Mouse (Mus musculus): Measurements from ENCODE around the gene Otx2.
"Not testable (repeated sequence)": the region's sequence is repeated elsewhere in the genome, so short reads cannot be mapped to it uniquely, and the experiment has no call there.

Otx2 gene

DNA sequence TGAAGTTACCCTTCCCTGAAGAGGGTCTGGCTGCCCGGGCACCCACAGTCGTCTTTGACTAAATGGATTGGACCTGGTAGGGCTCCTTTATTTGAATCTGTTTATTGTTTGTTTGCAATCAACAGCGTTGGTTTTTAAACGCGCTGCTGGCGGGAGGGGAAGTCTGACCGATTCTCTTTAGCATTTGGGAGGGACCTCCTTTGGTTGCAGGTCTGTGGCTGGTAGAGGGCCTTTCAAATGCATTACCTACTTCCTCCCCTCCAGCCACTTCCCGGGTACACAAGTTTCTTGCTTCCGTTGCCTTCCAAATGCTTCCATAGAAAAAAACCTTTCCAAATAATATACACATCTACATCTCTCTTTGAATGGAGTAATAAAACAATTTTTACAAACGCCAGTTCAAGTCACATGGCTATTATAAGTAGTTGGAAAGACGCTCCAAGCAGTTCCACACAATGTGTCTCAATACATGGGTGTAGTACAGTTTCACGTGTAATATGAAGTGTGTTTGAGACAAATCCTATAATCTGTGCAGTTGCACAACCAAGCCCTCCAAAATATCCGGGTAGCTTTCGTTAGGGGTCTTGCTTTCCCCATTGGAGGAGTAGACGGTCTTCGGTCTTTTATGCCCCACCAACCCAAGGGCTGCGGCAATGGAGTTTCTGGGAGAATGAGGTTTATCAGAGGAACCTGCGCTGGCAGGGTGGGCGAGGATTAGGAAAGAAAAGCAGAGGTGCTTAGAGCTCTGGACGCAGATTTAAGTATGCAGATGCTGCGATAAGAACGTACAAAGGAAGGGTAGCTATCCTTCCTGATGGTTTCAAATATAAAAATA is 19.7 kb downstream of the Otx2 start:
- DNase-seq, result no peak

- DNase-seq, result no peak
Observed at GRCm38 (mm10) chr14:48653081-48653480, 20.5 kb downstream of the Otx2 start.

DNA sequence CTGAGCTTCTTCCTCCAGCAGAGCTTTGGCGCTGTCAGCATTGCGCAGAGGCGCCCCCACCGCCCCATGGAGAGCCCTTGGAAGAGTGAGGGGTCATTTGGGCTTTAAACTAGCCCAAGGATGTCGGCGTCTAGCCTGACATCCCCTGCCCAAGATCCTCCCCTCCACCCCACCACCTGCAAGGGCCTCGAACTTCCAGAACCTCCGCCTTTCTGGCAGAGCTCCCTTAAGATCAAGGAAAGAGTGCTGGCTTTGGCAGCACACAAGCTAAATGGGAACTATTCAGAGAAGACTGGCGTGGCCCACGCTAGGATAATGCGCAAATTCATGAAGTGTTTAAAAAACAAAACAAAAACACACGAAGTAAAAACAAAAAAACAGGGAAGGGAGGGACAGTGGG is 21.4 kb downstream of the Otx2 start:
- DNase-seq, result no peak

DNA sequence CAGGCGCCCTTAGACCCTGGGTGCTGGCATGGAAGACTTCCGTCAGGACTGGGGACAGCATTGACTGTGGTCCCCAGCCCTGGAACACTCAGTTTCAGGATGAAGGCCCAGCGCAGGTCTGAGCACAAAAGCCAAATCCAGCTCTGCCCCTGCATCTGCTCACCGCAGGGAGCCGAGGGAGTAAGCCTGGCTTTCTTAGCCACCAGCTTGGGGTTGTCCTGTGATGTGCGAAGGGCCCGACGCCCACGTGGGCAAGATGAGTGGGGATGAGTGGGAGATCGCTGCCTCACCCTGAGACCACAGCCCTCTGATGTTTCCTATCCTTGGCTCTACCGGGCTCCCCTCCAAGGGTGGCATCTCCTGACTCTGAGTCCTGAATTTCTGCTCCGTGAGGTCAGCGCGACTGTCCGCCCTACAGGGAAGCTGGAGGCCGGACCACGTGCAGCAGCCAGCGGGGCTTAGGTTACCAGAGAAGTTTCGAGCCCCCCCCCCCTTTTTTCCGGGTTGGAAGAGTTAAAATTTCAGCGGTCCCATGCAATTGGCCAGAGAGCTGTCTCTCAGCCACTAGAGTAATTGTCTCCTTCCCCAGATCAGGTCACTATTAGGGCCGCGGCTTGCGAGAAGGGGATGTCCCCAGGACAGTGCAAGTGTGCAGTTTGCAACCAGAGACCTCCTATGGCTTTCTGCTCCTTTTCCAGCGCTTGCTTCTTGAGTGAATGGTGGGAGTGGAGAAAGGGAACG is 22.0 kb downstream of the Otx2 start:
- DNase-seq, result no peak

GRCm38 (mm10) chr14:48641462-48642395 is 31.9 kb downstream of the Otx2 start:
- no peak for DNase-seq

DNA sequence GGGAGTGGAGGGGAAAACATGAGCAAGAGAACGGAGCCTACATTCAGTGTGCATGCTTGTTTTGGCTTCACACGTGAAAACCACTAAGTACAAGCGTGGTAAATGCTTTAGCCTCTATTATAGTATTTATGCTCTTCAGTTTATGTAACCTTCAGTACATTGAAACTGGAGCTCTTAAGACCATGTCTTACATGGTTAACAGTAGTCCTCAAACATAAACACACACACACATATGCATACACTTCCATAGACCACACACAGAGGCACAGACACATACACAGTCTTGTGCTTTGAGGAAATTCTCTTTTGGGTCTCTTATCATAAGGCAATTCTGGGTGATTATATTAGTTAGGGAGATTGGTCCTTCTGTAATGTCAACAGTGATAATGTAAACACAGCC is 40.5 kb downstream of the Otx2 start:
- DNase-seq, result no peak

DNA sequence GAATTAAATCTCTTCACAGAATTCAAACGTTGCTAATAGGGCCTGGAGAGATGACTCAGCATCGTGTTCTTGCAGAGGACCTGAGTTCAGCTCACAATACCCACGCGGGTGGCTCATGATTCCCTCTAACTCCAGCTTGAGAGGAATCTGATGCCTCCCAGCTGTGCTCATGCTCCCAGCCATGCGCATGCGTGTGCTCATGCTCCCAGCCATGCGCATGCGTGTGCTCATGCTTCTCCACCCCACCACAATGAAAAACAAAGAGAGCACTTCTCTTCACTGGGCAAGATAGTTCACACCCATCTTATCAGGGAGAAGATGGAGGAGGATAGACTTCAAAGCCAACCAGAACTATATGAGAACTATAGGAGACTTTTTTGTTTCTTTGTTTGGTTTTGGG is 41.3 kb downstream of the Otx2 start:
- DNase-seq, result no peak

DNA sequence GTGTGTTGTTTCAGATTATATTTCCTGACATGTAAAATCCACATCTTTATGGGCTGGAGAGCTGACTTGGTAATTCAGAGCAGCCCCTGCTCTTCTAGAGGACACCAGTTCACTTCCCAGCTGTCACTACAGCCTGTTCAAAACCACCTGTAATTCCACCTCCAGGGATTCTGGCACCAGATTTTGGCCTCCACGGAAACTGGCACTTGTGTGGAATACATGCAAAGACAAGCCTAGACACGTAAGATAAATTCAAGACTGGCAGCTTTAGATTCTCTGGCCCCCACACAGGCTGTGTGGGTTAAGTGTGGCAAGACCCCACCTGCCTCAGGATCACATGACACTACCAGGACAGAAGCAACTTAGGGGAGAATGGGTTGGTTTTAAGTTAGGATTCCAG is 42.1 kb downstream of the Otx2 start:
- DNase-seq, result no peak

- no peak for DNase-seq
Observed at GRCm38 (mm10) chr14:48629404-48629803, 44.2 kb downstream of the Otx2 start.

DNA sequence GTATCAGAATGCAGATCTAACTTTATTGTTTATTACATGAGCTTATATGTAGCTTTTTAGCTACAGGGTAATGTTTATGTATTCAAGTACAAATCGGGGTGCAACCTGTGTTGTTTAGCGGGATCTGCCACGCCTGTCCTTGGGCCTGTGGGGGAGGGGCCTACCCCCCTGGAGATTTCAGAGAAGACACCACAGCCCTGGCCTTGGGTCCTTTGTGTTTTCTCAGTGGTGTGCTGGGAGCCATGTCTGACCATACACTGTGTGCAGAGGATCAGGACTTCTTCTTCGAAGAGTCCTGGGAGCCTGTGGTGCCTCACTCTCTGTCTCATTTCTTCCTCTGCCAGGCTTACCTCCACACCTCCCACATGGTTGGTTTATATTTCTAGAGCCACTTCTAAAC is 47.3 kb downstream of the Otx2 start:
- no peak for DNase-seq

DNA sequence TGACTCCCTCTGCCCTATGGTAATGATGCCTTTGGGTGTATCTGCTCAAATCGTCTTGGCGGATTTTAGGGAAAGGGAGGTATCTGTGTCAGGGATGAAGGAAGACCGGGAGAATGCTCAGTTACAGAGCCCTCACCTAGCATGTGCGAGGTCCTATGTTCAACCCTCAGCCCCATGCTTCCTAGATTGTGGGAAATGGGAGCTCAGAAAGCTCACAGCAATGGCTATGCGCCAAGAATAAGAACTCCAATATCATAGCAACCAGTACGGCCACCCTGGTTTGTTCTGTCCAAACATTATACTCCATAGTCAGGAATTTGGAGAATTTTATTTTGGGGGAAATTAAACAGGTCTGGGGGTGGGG is 48.3 kb downstream of the Otx2 start:
- DNase-seq, result no peak

DNA sequence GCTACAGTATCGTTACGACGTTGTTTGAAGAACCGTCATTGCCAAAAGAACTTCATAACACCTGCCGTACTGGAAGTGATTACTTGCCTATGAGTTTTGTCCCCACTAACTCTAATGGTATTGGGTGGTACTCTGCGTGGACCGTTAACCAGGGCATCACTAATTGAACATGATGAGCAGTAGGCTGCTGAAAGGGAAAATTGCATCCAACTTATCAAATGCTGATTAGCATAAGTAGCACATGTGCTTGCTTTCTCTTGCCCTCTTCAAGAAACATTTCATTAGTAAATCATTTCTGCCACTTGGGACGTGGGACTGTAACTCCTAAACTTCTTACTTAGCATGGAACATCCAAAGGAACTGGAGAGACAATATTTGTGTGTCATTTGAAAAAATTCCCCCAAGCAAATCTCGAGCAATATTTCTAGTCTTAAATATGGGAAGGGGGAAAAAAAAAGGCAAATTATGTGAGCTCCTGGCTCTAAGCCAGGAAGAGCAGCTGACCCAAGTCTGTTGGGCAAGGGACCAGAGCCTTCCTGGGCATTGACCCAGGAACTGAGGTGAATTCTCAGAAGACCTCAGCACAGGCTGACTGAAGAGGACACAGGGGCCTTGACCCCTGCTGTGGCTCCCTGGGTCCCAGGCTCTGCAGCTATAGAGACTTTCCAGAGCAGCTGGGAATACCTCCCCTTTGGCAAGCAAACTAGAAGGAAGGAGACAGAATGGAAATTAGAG is 48.9 kb downstream of the Otx2 start:
- DNase-seq, result peak; percentile 60

GRCm38 (mm10) chr14:48622726-48623125 is 50.9 kb downstream of the Otx2 start:
- DNase-seq, result not testable (repeated sequence)

DNA sequence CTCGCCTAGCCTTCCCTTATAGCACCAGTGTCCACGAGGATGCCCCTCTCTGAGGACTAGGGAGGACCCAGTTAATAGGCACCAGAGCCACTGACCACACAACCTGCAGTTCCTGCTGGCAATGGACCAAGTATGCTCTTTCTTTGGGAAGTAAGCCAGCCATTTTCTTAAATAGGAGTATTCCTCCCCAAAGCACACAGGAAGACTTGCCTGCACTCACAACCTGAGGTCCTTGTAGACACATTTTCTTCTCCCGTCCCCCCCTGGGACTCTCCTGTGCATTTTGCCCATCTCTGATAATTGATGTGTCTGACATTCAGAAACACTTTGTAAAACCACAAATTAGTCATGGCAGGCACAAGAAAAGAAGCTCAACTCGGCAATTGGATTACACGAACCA is 57.3 kb downstream of the Otx2 start:
- DNase-seq, result no peak

DNA sequence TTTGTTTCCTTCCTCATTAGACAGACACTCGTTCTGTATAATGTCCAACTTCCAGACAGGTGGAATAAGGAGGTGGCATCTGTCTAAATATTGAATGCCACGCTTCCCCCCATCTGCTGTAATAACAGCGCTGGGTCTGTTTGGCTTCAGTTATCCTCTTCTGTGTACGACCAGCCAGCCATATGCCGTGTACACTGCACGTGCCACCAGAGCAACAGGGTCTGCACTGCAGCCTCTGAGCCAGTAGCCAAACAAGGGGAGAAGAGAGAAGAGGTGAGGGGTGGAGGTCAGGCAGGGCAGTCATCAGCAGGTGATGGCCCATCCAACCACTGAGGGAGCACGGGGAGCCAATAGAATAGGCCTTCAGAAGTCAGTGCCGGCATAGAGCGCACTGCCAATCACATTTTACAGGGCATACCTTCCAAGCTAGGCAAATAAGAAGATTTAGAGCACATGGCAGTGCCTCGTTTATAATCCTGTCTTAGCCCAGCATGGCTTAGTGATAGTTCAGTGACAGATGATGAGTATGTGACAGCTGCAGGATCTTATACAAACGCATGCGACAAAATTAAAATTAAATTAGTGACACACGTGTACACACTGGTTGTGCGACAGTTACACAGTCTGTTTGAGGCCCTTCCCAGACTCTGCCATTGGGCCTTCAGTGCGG is 64.8 kb downstream of the Otx2 start:
- DNase-seq, result no peak

Data from cerebellum, adult 9-10 months (tissue).